Mouse (Mus musculus) hindbrain, embryonic 15.5 days (tissue): Measurements from ENCODE around the gene Coil. TPM values are rescaled to one million over a fixed set of nuclear protein-coding genes. Genes with fewer than 3 reads are reported as not detected.
A peak's percentile ranks its signal among the peaks of the same experiment; 100 is the strongest.

ENCODE experiments used
- ATAC-seq: fragments of 200-750 bp; cut with Nextera tagmentation; 2 replicates; pipeline ENCODE4 v1.8.0; 2017; ENCODE audit warnings: low read depth, moderate number of reproducible peaks, moderate TSS enrichment; ENCODE audit not compliant: low FRiP score
- H3K27ac ChIP-seq: fragments of 300-500 bp; sonication (generic); replicated peaks from 2 replicates; pipeline ENCODE4 v1.5.1; 2015; ENCODE audit warnings: mild to moderate bottlenecking, inconsistent platforms
- H3K27me3 ChIP-seq: fragments of 300-500 bp; sonication (generic); 2 replicates; pipeline ENCODE4 v1.6.1; 2015; ENCODE audit warnings: control low read depth, inconsistent platforms
- H3K36me3 ChIP-seq: fragments of 300-500 bp; sonication (generic); 2 replicates; pipeline ENCODE4 v1.6.1; 2015; ENCODE audit warnings: control low read depth, inconsistent platforms
- H3K4me1 ChIP-seq: fragments of 300-500 bp; sonication (generic); replicated peaks from 2 replicates; pipeline ENCODE4 v1.6.1; 2015; ENCODE audit warnings: control low read depth, inconsistent platforms
- H3K4me2 ChIP-seq: fragments of 300-500 bp; sonication (generic); 2 replicates; pipeline ENCODE4 v1.6.1; 2015; ENCODE audit warnings: moderate library complexity, mild to moderate bottlenecking, inconsistent platforms
- H3K4me3 ChIP-seq: fragments of 300-500 bp; sonication (generic); 2 replicates; pipeline ENCODE4 v1.5.1; 2015; ENCODE audit warnings: mild to moderate bottlenecking, inconsistent platforms
- H3K9ac ChIP-seq: fragments of 300-500 bp; sonication (generic); 2 replicates; pipeline ENCODE4 v1.6.1; 2015; ENCODE audit warnings: inconsistent platforms
- H3K9me3 ChIP-seq: fragments of 300-500 bp; sonication (generic); 2 replicates; pipeline ENCODE4 v1.6.1; 2016; ENCODE audit warnings: control low read depth, inconsistent platforms
- WGBS: fragments of 180-500 bp; shearing (Covaris S2); methylation state at CpG from one replicate; pipeline ENCODE4 v1.1.7; 2015; 5-methylcytosine and 5-hydroxymethylcytosine counted together
- polyA plus RNA-seq: library from polyadenylated mRNA; unstranded; fragments of >200 nt; fragmentation: Nextera tagmentation; extraction: Ambion mirVana; gene quantifications from 2 replicates; pipeline ENCODE4 v1.2.1, GENCODE M21; 2015

The Coil gene
- polyA plus RNA-seq, 1 experiment from 2014 or later: 29.7 TPM

DNA sequence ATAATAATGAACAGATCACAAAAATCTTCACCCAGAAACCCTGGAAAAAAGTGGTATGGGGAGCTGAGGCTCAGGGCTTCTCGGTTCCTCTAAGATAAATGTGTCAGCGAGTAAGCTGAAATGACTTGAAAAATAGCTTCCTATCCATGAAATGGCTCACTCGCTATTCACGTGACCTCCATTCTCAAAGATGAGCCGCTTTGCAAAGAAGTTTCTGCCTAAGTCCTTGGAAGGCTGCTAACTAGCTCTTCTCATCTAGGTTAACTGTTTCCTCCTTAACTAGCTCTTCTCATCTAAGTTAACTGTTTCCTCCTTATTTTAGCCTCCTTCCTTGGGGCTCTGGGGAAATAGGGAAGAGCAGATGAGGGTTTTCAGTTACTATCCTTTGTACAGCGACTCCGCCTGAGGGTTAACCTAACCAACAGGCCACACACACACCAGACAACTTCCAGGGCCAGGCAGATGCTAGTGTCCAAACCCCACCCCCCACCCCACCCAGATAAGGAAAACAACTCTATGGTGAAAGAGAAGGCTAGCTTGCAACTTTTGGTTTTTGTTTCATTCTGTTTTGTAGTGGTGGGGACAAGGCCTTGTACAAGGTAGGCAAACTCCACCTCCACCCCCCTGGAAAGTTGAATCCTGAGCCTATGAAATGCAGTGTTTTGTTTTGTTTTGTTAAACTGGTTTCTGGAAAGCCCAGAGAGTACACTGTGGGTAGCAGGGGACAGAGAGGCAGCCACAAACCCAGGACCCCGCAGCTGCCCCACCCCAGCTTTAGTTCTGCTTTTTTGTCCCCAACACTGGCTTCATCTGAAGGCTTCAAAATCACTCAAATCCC, 20.0 kb upstream of the Coil start:
- no peak overlapping the region for H3K27ac ChIP-seq
- no peak for ATAC-seq
- H3K9ac ChIP-seq: no peak overlapping the region

GRCm38 (mm10) chr11:88950640-88951250, 19.3 kb upstream of the Coil start:
- no peaks in the 10 kb centered on the region for H3K27me3 ChIP-seq
- H3K36me3 ChIP-seq: peaks cover 5% of the 10 kb centered on the region; the same call in 1 of the 2 replicates
- no peak overlapping the region for H3K4me2 ChIP-seq
- H3K27ac ChIP-seq: no peak overlapping the region
- ATAC-seq: no peak
- H3K9me3 ChIP-seq: no peaks in the 10 kb centered on the region
- WGBS: 90% methylated on average over 13 of the region's 13 CpGs
- no peak overlapping the region for H3K9ac ChIP-seq
- no peak overlapping the region for H3K4me3 ChIP-seq
- H3K4me1 ChIP-seq: peaks cover 13% of the 10 kb centered on the region

More for the DNA sequence above, 20.0 kb upstream of the Coil start:
- peaks cover 8% of the 10 kb centered on the region for H3K4me1 ChIP-seq
- WGBS: 86% methylated on average over 8 of the region's 8 CpGs
- H3K27me3 ChIP-seq: no peaks in the 10 kb centered on the region
- H3K4me2 ChIP-seq: no peak overlapping the region
- H3K36me3 ChIP-seq: peaks cover 5% of the 10 kb centered on the region; the same call in 1 of the 2 replicates
- no peak overlapping the region for H3K4me3 ChIP-seq
- H3K9me3 ChIP-seq: no peaks in the 10 kb centered on the region

DNA sequence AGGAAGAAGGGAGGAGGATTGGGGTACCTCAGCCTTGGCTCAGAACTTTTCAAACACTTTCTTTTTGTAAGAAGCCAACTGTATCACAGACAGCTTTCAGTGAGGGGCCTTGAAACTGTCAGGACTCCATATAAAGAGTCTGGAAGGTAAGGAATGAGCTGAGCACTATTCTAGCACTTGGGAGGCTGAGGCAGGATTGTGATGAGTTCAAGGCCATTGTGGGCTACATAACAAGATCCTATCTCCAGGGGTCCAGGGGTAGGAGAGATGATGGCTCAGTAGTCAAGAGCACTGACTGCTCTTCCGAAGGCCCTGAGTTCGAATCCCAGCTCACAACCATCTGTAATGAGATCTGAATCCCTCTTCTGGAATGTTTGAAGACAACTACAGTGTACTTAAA, 18.5 kb upstream of the Coil start:
- H3K4me3 ChIP-seq: no peak overlapping the region
- peaks cover 13% of the 10 kb centered on the region for H3K4me1 ChIP-seq
- H3K9ac ChIP-seq: no peak overlapping the region
- H3K4me2 ChIP-seq: no peak overlapping the region
- H3K36me3 ChIP-seq: peaks cover 5% of the 10 kb centered on the region; the same call in 1 of the 2 replicates
- ATAC-seq: no peak
- H3K9me3 ChIP-seq: no peaks in the 10 kb centered on the region
- H3K27me3 ChIP-seq: no peaks in the 10 kb centered on the region
- WGBS: 98% methylated on average over 2 of the region's 2 CpGs
- no peak overlapping the region for H3K27ac ChIP-seq

- no peaks in the 10 kb centered on the region for H3K9me3 ChIP-seq
- no peak overlapping the region for H3K27ac ChIP-seq
- H3K36me3 ChIP-seq: peaks cover 5% of the 10 kb centered on the region; the same call in 1 of the 2 replicates
- H3K9ac ChIP-seq: no peak overlapping the region
- no peak overlapping the region for H3K4me3 ChIP-seq
- no peaks in the 10 kb centered on the region for H3K27me3 ChIP-seq
- WGBS: 95% methylated on average over 5 of the region's 5 CpGs
- H3K4me1 ChIP-seq: peaks cover 13% of the 10 kb centered on the region
- no peak for ATAC-seq
- H3K4me2 ChIP-seq: no peak overlapping the region
Observed at GRCm38 (mm10) chr11:88952117-88952516, 17.9 kb upstream of the Coil start.

DNA sequence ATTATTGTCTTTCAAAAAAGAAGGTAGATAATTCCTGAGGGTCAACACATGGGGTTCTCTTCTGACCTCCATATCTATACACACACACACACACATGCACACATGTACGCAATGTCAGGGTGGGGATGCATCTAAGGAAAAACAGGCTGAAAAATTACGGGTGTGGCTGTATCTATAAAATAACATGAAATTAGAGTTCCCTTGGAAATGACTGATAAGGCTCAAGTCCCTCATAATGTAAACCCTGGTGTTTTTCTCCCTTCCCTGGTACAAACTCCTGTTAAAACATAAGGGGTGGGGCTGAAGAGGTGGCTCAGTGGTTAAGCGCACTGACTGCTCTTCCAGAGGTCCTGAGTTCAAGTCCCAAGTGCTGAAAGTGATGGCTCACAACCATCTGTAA, 16.5 kb upstream of the Coil start:
- peak overlapping the region; percentile 61 for H3K4me2 ChIP-seq
- no peak overlapping the region for H3K4me3 ChIP-seq
- H3K9ac ChIP-seq: no peak overlapping the region
- H3K4me1 ChIP-seq: peaks cover 13% of the 10 kb centered on the region
- H3K27me3 ChIP-seq: no peaks in the 10 kb centered on the region
- no peak for ATAC-seq
- H3K36me3 ChIP-seq: peaks cover 5% of the 10 kb centered on the region; the same call in 1 of the 2 replicates
- no peaks in the 10 kb centered on the region for H3K9me3 ChIP-seq
- H3K27ac ChIP-seq: no peak overlapping the region
- 88% methylated on average over 3 of the region's 3 CpGs for WGBS

DNA sequence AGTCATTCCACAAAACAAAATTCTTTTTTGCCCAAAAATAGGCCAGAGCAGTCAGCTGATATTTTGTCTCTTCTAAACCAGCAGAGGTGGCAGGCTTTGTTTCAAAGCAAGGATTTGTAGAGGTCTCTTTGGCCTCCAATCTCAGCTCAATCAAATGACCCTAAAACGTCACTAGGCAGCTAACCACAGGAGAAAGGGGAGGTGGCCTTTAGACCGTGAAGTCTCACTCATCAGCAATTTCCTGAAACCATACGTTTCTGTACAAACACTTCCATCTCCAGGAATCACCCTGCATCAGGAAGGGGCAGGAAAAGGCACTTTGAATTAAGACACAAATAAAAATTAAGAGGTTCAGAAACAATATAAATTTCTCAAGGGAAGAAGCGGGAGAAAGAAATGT, 15.2 kb upstream of the Coil start:
- H3K27me3 ChIP-seq: no peaks in the 10 kb centered on the region
- no peaks in the 10 kb centered on the region for H3K36me3 ChIP-seq
- peaks cover 13% of the 10 kb centered on the region for H3K4me1 ChIP-seq
- H3K4me2 ChIP-seq: peak overlapping the region; percentile 61
- 0% methylated on average over 4 of the region's 4 CpGs for WGBS
- H3K9me3 ChIP-seq: no peaks in the 10 kb centered on the region
- ATAC-seq: no peak
- H3K27ac ChIP-seq: peak overlapping the region; percentile 67
- H3K9ac ChIP-seq: peak overlapping the region; percentile 53
- peak overlapping the region; percentile 57 for H3K4me3 ChIP-seq

- peak; percentile 98 for ATAC-seq
- WGBS: 5% methylated on average over 34 of the region's 34 CpGs
- H3K27ac ChIP-seq: peak within 1 kb of the TSS; percentile 67
- H3K36me3 ChIP-seq: no peaks in the 10 kb centered on the region
- peak within 1 kb of the TSS; percentile 57 for H3K4me3 ChIP-seq
- H3K9ac ChIP-seq: peak within 1 kb of the TSS; percentile 53
- H3K27me3 ChIP-seq: no peaks in the 10 kb centered on the region
- H3K4me2 ChIP-seq: peak within 1 kb of the TSS; percentile 61
- H3K9me3 ChIP-seq: no peaks in the 10 kb centered on the region
- peaks cover 13% of the 10 kb centered on the region for H3K4me1 ChIP-seq
Observed at GRCm38 (mm10) chr11:88955217-88955969, 14.7 kb upstream of the Coil start, which contains the start of gene Scpep1. TSS of gene Scpep1 (minus strand) at chr11:88955465.

- no peak overlapping the region for H3K27ac ChIP-seq
- no peaks in the 10 kb centered on the region for H3K36me3 ChIP-seq
- H3K4me1 ChIP-seq: peaks cover 11% of the 10 kb centered on the region
- no peak for ATAC-seq
- no peaks in the 10 kb centered on the region for H3K9me3 ChIP-seq
- H3K9ac ChIP-seq: no peak overlapping the region
- H3K27me3 ChIP-seq: no peaks in the 10 kb centered on the region
- 87% methylated on average over 3 of the region's 3 CpGs for WGBS
- no peak overlapping the region for H3K4me3 ChIP-seq
- no peak overlapping the region for H3K4me2 ChIP-seq
Observed at GRCm38 (mm10) chr11:88958851-88959250, 11.2 kb upstream of the Coil start.

DNA sequence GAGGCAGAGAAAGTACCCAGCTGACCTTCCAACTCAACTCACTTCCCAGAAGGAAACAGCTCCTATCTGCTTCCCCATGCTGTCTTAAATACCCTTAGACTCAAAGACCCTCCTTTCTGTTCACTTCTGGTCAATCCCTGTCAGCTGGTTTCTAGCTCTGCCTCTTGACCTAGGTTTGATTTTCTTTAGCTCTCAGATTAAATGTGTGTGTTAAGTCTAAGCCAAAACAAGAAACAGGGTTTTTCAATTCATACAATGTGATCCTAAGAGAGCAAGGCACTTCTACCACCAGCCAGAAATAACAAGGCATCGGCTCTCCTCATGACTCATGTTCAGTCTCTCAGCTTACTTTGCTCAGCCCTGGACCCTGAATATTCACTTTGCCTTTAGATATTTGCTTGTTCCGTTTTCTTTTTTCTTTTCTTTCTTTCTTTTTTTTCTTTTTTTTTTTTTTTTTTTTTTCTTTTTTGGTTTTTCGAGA, 3.1 kb upstream of the Coil start, which contains the start of gene Elobl:
Gene Elobl, minus strand, starts transcription at position 51 of the 481 bp plus-strand sequence.
- H3K9me3 ChIP-seq: no peaks in the 10 kb centered on the region
- H3K4me3 ChIP-seq: no peak within 1 kb of the TSS
- WGBS: 96% methylated on average over 2 of the region's 3 CpGs
- ATAC-seq: no peak
- no peaks in the 10 kb centered on the region for H3K36me3 ChIP-seq
- no peaks in the 10 kb centered on the region for H3K4me1 ChIP-seq
- H3K9ac ChIP-seq: no peak within 1 kb of the TSS
- no peak within 1 kb of the TSS for H3K4me2 ChIP-seq
- H3K27ac ChIP-seq: no peak within 1 kb of the TSS
- H3K27me3 ChIP-seq: no peaks in the 10 kb centered on the region

- ATAC-seq: peak; percentile 91
- H3K4me3 ChIP-seq: peak overlapping the region; percentile 50
- H3K4me2 ChIP-seq: peak overlapping the region; percentile 70
- under 1% methylated on average over 61 of the region's 62 CpGs for WGBS
- H3K9ac ChIP-seq: peak overlapping the region; percentile 71
- H3K27ac ChIP-seq: peak overlapping the region; percentile 91
- no peaks in the 10 kb centered on the region for H3K36me3 ChIP-seq
- no peaks in the 10 kb centered on the region for H3K9me3 ChIP-seq
- no peaks in the 10 kb centered on the region for H3K27me3 ChIP-seq
- H3K4me1 ChIP-seq: peaks cover 14% of the 10 kb centered on the region
Observed at GRCm38 (mm10) chr11:88973776-88974701, 4.0 kb downstream of the Coil start.

- 94% methylated on average over 2 of the region's 2 CpGs for WGBS
Observed at GRCm38 (mm10) chr11:88976320-88976719, 6.3 kb downstream of the Coil start.

More at GRCm38 (mm10) chr11:88976320-88976719, 6.3 kb downstream of the Coil start:
- no peak for ATAC-seq
- Histone ChIP-seq H3K9me3 (no peaks in the 10 kb centered on the region), H3K4me1 (peaks cover 14% of the 10 kb centered on the region), H3K4me2 (no peak overlapping the region), H3K27ac (no peak overlapping the region), H3K36me3 (peaks cover under 1% of the 10 kb centered on the region; the same call in 1 of the 2 replicates), H3K9ac (no peak overlapping the region), H3K4me3 (no peak overlapping the region), H3K27me3 (no peaks in the 10 kb centered on the region)
